Mouse (Mus musculus) lung, adult 2 months (tissue): ENCODE data around the gene Snx9.

Experiments
- CTCF ChIP-seq: fragments of 200-500 bp; IDR thresholded peaks from 2 replicates; pipeline ENCODE4 v1.5.1; 2011; ENCODE audit warnings: mild to moderate bottlenecking, low read length, control low read depth; ENCODE audit not compliant: insufficient read depth
- POLR2A ChIP-seq: fragments of 200-500 bp; IDR thresholded peaks from 2 replicates; pipeline ENCODE4 v1.6.1; 2011; ENCODE audit warnings: low read depth, mild to moderate bottlenecking, control low read depth, low read length, borderline replicate concordance; ENCODE audit errors: extremely low read depth

GRCm38 (mm10) chr17:5798900-5799299, 42.2 kb upstream of the Snx9 start:
- no peak for TF ChIP-seq CTCF
- no peak for TF ChIP-seq POLR2A
